Mouse (Mus musculus) forebrain, postnatal 0 days (tissue): ENCODE data around the gene Hist1h3a. TPM values are rescaled to one million over a fixed set of nuclear protein-coding genes. Genes with fewer than 3 reads are reported as not detected.
A peak's percentile ranks its signal among the peaks of the same experiment; 100 is the strongest.
"Not testable (repeated sequence)": the region's sequence is repeated elsewhere in the genome, so short reads cannot be mapped to it uniquely, and the experiment has no call there.

Source experiments
- ATAC-seq: fragments of 200-750 bp; cut with Nextera tagmentation; 2 replicates; pipeline ENCODE4 v1.8.0; 2017; ENCODE audit warnings: mild to moderate bottlenecking, moderate library complexity
- DNase-seq: peaks from one replicate; pipeline ENCODE4 v3.0.0-alpha.2; 2015
- H3K27ac ChIP-seq: fragments of 300-500 bp; sonication (generic); 2 replicates; pipeline ENCODE4 v1.5.1; 2014; ENCODE audit warnings: low read depth, mild to moderate bottlenecking, antibody characterized with exemption, low read length, moderate library complexity, mixed read lengths
- H3K27me3 ChIP-seq: fragments of 300-500 bp; sonication (generic); 2 replicates; pipeline ENCODE4 v1.6.1; 2014; ENCODE audit warnings: mild to moderate bottlenecking, low read length, mixed read lengths; ENCODE audit not compliant: insufficient read depth
- H3K36me3 ChIP-seq: fragments of 300-500 bp; sonication (generic); 2 replicates; pipeline ENCODE4 v1.6.1; 2014; ENCODE audit warnings: mild to moderate bottlenecking, moderate library complexity; ENCODE audit not compliant: insufficient read depth
- H3K4me1 ChIP-seq: fragments of 300-500 bp; sonication (generic); 2 replicates; pipeline ENCODE4 v1.6.1; 2014; ENCODE audit warnings: antibody characterized with exemption; ENCODE audit not compliant: insufficient read depth
- H3K4me2 ChIP-seq: fragments of 300-500 bp; sonication (generic); 2 replicates; pipeline ENCODE4 v1.6.1; 2014; ENCODE audit warnings: low read depth, mild to moderate bottlenecking, moderate library complexity
- H3K4me3 ChIP-seq: fragments of 300-500 bp; sonication (generic); 2 replicates; pipeline ENCODE4 v1.5.1; 2014; ENCODE audit warnings: low read depth, low read length, mixed read lengths
- H3K9ac ChIP-seq: fragments of 300-500 bp; sonication (generic); 2 replicates; pipeline ENCODE4 v1.6.1; 2014; ENCODE audit warnings: mild to moderate bottlenecking
- H3K9me3 ChIP-seq: fragments of 300-500 bp; sonication (generic); 2 replicates; pipeline ENCODE4 v1.6.1; 2016; ENCODE audit warnings: low read length
- CTCF ChIP-seq: sonication (generic); IDR thresholded peaks from 2 replicates; pipeline ENCODE4 v1.5.1; 2016; ENCODE audit warnings: antibody characterized with exemption, control low read depth, low read depth
- WGBS: fragments of 180-500 bp; shearing (Covaris S2); extraction: QIAGEN DNeasy Blood & Tissue Kit; methylation state at CpG from one replicate; pipeline ENCODE4 v1.1.7; 2014; 5-methylcytosine and 5-hydroxymethylcytosine counted together
- polyA plus RNA-seq: library from polyadenylated mRNA; unstranded; fragments of >200 nt; fragmentation: Nextera tagmentation; extraction: Ambion mirVana; gene quantifications from 2 replicates; pipeline ENCODE4 v1.2.1, GENCODE M21; 2015
- total RNA-seq: library from RNA; depleted of rRNA; stranded (reverse); fragments of >200 nt; gene quantifications from 2 replicates; pipeline ENCODE4 v1.2.3, GENCODE M21; 2014

Gene Hist1h3a
- total and polyA plus RNA-seq, 2 experiments from 2014 or later, result 1.2 to 483 TPM

- peak; percentile 54; the same call in 1 of the 2 replicates for ATAC-seq
Observed at GRCm38 (mm10) chr13:23732156-23732804, 29.9 kb downstream of the Hist1h3a start.

GRCm38 (mm10) chr13:23730479-23730878, 31.7 kb downstream of the Hist1h3a start:
- no peak overlapping the region for H3K4me3 ChIP-seq
- DNase-seq (no peak), ATAC-seq (no peak)
- TF ChIP-seq CTCF, result no peak
- no peak overlapping the region for H3K9ac ChIP-seq
- no peak overlapping the region for H3K27ac ChIP-seq
- no peaks in the 10 kb centered on the region for H3K27me3 ChIP-seq
- H3K36me3 ChIP-seq, result no peaks in the 10 kb centered on the region
- no peak overlapping the region for H3K4me2 ChIP-seq
- WGBS, result 58% methylated on average over 8 of the region's 8 CpGs
- H3K9me3 ChIP-seq, result no peaks in the 10 kb centered on the region
- H3K4me1 ChIP-seq, result no peaks in the 10 kb centered on the region

More at GRCm38 (mm10) chr13:23732156-23732804, 29.9 kb downstream of the Hist1h3a start:
- no peak overlapping the region for H3K4me2 ChIP-seq
- no peak overlapping the region for H3K4me3 ChIP-seq
- H3K9ac ChIP-seq, result no peak overlapping the region
- no peaks in the 10 kb centered on the region for H3K27me3 ChIP-seq
- peak; percentile 88 for TF ChIP-seq CTCF
- DNase-seq, result peak; percentile 67
- WGBS, result 22% methylated on average over 8 of the region's 8 CpGs
- no peaks in the 10 kb centered on the region for H3K4me1 ChIP-seq
- no peaks in the 10 kb centered on the region for H3K9me3 ChIP-seq
- 0 out of 2 replicates have a peak overlapping the region, but pooled peaks have one; percentile 35 for H3K27ac ChIP-seq
- no peaks in the 10 kb centered on the region for H3K36me3 ChIP-seq

GRCm38 (mm10) chr13:23729706-23730105, 32.5 kb downstream of the Hist1h3a start:
- Histone ChIP-seq H3K4me1 (no peaks in the 10 kb centered on the region), H3K9me3 (no peaks in the 10 kb centered on the region), H3K36me3 (no peaks in the 10 kb centered on the region), H3K4me2 (no peak overlapping the region), H3K9ac (no peak overlapping the region), H3K27me3 (no peaks in the 10 kb centered on the region), H3K27ac (no peak overlapping the region), H3K4me3 (no peak overlapping the region)
- TF ChIP-seq CTCF, result no peak
- 93% methylated on average over 5 of the region's 5 CpGs for WGBS
- DNase-seq (no peak), ATAC-seq (no peak)

GRCm38 (mm10) chr13:23729192-23729525, 33.0 kb downstream of the Hist1h3a start:
- H3K27me3 ChIP-seq, result no peaks in the 10 kb centered on the region
- no peaks in the 10 kb centered on the region for H3K4me1 ChIP-seq
- DNase-seq, result no peak
- no peak for TF ChIP-seq CTCF
- H3K27ac ChIP-seq, result no peak overlapping the region
- WGBS, result 88% methylated on average over 9 of the region's 9 CpGs
- H3K9ac ChIP-seq, result no peak overlapping the region
- H3K4me2 ChIP-seq, result no peak overlapping the region
- no peaks in the 10 kb centered on the region for H3K36me3 ChIP-seq
- no peak overlapping the region for H3K4me3 ChIP-seq
- H3K9me3 ChIP-seq, result no peaks in the 10 kb centered on the region
- ATAC-seq, result no peak

- Histone ChIP-seq H3K27me3 (no peaks in the 10 kb centered on the region), H3K9ac (no peak overlapping the region), H3K4me2 (no peak overlapping the region), H3K36me3 (no peaks in the 10 kb centered on the region), H3K4me1 (no peaks in the 10 kb centered on the region), H3K27ac (no peak overlapping the region), H3K4me3 (no peak overlapping the region), H3K9me3 (no peaks in the 10 kb centered on the region)
- ATAC-seq (no peak), DNase-seq (no peak)
- WGBS, result 88% methylated on average over 18 of the region's 18 CpGs
- TF ChIP-seq CTCF, result no peak
Observed at GRCm38 (mm10) chr13:23728472-23729191, 33.6 kb downstream of the Hist1h3a start.

GRCm38 (mm10) chr13:23725213-23725612, 37.0 kb downstream of the Hist1h3a start:
- Histone ChIP-seq H3K27me3 (no peaks in the 10 kb centered on the region), H3K4me1 (no peaks in the 10 kb centered on the region), H3K9ac (no peak overlapping the region), H3K36me3 (no peaks in the 10 kb centered on the region), H3K4me2 (no peak overlapping the region), H3K4me3 (no peak overlapping the region), H3K9me3 (no peaks in the 10 kb centered on the region), H3K27ac (no peak overlapping the region)
- ATAC-seq, result no peak
- WGBS, result 50% methylated on average over 1 of the region's 1 CpGs
- TF ChIP-seq CTCF, result no peak
- no peak for DNase-seq

- Histone ChIP-seq H3K4me1 (no peaks in the 10 kb centered on the region), H3K36me3 (no peaks in the 10 kb centered on the region), H3K4me2 (no peak overlapping the region), H3K27me3 (no peaks in the 10 kb centered on the region), H3K27ac (no peak overlapping the region), H3K4me3 (no peak overlapping the region), H3K9me3 (no peaks in the 10 kb centered on the region), H3K9ac (no peak overlapping the region)
- no peak for TF ChIP-seq CTCF
- WGBS, result 92% methylated on average over 4 of the region's 4 CpGs
- DNase-seq (no peak), ATAC-seq (no peak)
Observed at GRCm38 (mm10) chr13:23724239-23724638, 37.9 kb downstream of the Hist1h3a start.

- H3K4me1 ChIP-seq, H3K27ac ChIP-seq, H3K9me3 ChIP-seq, H3K4me3 ChIP-seq, ATAC-seq, H3K4me2 ChIP-seq, H3K36me3 ChIP-seq, H3K27me3 ChIP-seq, DNase-seq, H3K9ac ChIP-seq: not testable (repeated sequence)
- WGBS, result 15% methylated on average over 2 of the region's 2 CpGs
Observed at GRCm38 (mm10) chr13:23717593-23718245, 44.5 kb downstream of the Hist1h3a start.
